ENCODE assay signal across 8 mouse cellular contexts in genomic region chr8:120492193-120492880, GRCm38 (mm10).
A peak's percentile ranks its signal among the peaks of the same experiment; 100 is the strongest.
DNase-seq lines count a peak whose midpoint lies in the region; ATAC-seq and TF ChIP-seq lines count a peak whose summit lies in the region.

No protein-coding gene starts in this region.

- 19% methylated on average over 14 of the region's 14 CpGs for WGBS in lung, embryonic 14.5 days
- WGBS in hindbrain, embryonic 10.5 days = 40% methylated on average over 14 of the region's 14 CpGs
- 11% methylated on average over 14 of the region's 14 CpGs for WGBS in limb, embryonic 13.5 days
- WGBS in stomach, embryonic 15.5 days = 34% methylated on average over 14 of the region's 14 CpGs

- no peak overlapping the region for H3K4me3 ChIP-seq in lung, embryonic 14.5 days (ENCODE audit: low read depth, low read length)
- H3K4me3 ChIP-seq in hindbrain, embryonic 10.5 days = peak overlapping the region; percentile 96
- H3K4me3 ChIP-seq in limb, embryonic 13.5 days = no peak overlapping the region
- no peak overlapping the region for H3K4me3 ChIP-seq in stomach, embryonic 15.5 days (replicated peaks)

- no peaks in the 10 kb centered on the region for H3K27me3 ChIP-seq in lung, embryonic 14.5 days (ENCODE audit: insufficient read depth, low read length)
- H3K27me3 ChIP-seq in hindbrain, embryonic 10.5 days (ENCODE audit: insufficient read depth, poor library complexity, severe bottlenecking) = peaks cover 59% of the 10 kb centered on the region
- H3K27me3 ChIP-seq in limb, embryonic 13.5 days = peaks cover 33% of the 10 kb centered on the region
- no peaks in the 10 kb centered on the region for H3K27me3 ChIP-seq in stomach, embryonic 15.5 days (replicated peaks)

- peak overlapping the region; percentile 99; the same call in 1 of the 2 replicates for H3K4me2 ChIP-seq in lung, embryonic 14.5 days
- peak overlapping the region; percentile 32; the same call in 1 of the 2 replicates for H3K4me2 ChIP-seq in limb, embryonic 13.5 days (replicated peaks)
- peak overlapping the region; percentile 17 for H3K4me2 ChIP-seq in stomach, embryonic 15.5 days

- peaks cover 70% of the 10 kb centered on the region for H3K4me1 ChIP-seq in lung, embryonic 14.5 days (ENCODE audit: insufficient read depth)
- peaks cover 95% of the 10 kb centered on the region for H3K4me1 ChIP-seq in hindbrain, embryonic 10.5 days (replicated peaks)
- peaks cover 94% of the 10 kb centered on the region for H3K4me1 ChIP-seq in limb, embryonic 13.5 days
- peaks cover 66% of the 10 kb centered on the region for H3K4me1 ChIP-seq in stomach, embryonic 15.5 days

- no peak overlapping the region for H3K9ac ChIP-seq in lung, embryonic 14.5 days
- H3K9ac ChIP-seq in limb, embryonic 13.5 days = no peak overlapping the region; the same call in 1 of the 2 replicates
- no peak overlapping the region for H3K9ac ChIP-seq in stomach, embryonic 15.5 days

- H3K9me3 ChIP-seq in lung, embryonic 14.5 days (ENCODE audit: low read depth, low read length) = no peaks in the 10 kb centered on the region
- H3K9me3 ChIP-seq in hindbrain, embryonic 10.5 days = no peaks in the 10 kb centered on the region
- H3K9me3 ChIP-seq in limb, embryonic 13.5 days = no peaks in the 10 kb centered on the region
- H3K9me3 ChIP-seq in stomach, embryonic 15.5 days = no peaks in the 10 kb centered on the region

- H3K27ac ChIP-seq in lung, embryonic 14.5 days (ENCODE audit: low read depth) = no peak overlapping the region
- H3K27ac ChIP-seq in hindbrain, embryonic 10.5 days = peak overlapping the region; percentile 71; the same call in 1 of the 2 replicates
- no peak overlapping the region for H3K27ac ChIP-seq in limb, embryonic 13.5 days
- H3K27ac ChIP-seq in stomach, embryonic 15.5 days = 0 out of 2 replicates have a peak overlapping the region, but pooled peaks have one; percentile 19

- peak; percentile 80 for DNase-seq in lung, embryonic 14.5 days
- no peak for DNase-seq in lung, postnatal 25 days (ENCODE audit: low spot score)
- no peak for DNase-seq in hindbrain, embryonic 10.5 days (ENCODE audit: low spot score)
- DNase-seq in frontal cortex, postnatal 36 days (ENCODE audit: low spot score in 2 of 2) = no peak
- DNase-seq in adrenal gland, adult 8-10 months = no peak

- no peak for TF ChIP-seq CTCF in lung, embryonic 14.5 days (IDR thresholded peaks at IDR 0.05; ENCODE audit: low read depth)

- no peaks in the 10 kb centered on the region for H3K36me3 ChIP-seq in lung, embryonic 14.5 days (ENCODE audit: insufficient read depth)
- H3K36me3 ChIP-seq in hindbrain, embryonic 10.5 days = no peaks in the 10 kb centered on the region
- H3K36me3 ChIP-seq in limb, embryonic 13.5 days = no peaks in the 10 kb centered on the region
- no peaks in the 10 kb centered on the region for H3K36me3 ChIP-seq in stomach, embryonic 15.5 days

- no peak for ATAC-seq in lung, embryonic 14.5 days (ENCODE audit: insufficient read depth)
- no peak for ATAC-seq in limb, embryonic 13.5 days (ENCODE audit: low FRiP score, low read depth)
- ATAC-seq in stomach, embryonic 15.5 days (ENCODE audit: insufficient read depth, low FRiP score, low read depth) = no peak
- ATAC-seq in activated CD4-positive, CD25-positive, alpha-beta regulatory T cell, adult 4 months = no peak

Comparison
In these comparisons a context has a peak if more than half of its experiments do, and no peak if none do; other contexts are left out.
1. H3K27ac ChIP-seq: peak in hindbrain, embryonic 10.5 days (single experiment) and stomach, embryonic 15.5 days (single experiment); none in lung, embryonic 14.5 days (single experiment) and limb, embryonic 13.5 days (single experiment).
2. H3K4me2 ChIP-seq: peak in every context shown above with its lines; median percentile 99 in lung, embryonic 14.5 days; 32 in limb, embryonic 13.5 days; 17 in stomach, embryonic 15.5 days.